Mouse (Mus musculus): ENCODE data around the gene Mroh3.

Gene Mroh3

GRCm38 (mm10) chr1:136212803-136213202, at the start of gene Mroh3:
Gene Mroh3, minus strand, starts transcription at chr1:136212828.
- peak in 1 of 2 experiments; percentile 20 for DNase-seq

GRCm38 (mm10) chr1:136260635-136261238, 48.1 kb upstream of the Mroh3 start, which contains the start of gene Gpr25:
Gene Gpr25, minus strand, starts transcription at chr1:136260873.
- DNase-seq, result no peak

GRCm38 (mm10) chr1:136259893-136260634, 47.4 kb upstream of the Mroh3 start:
- peak; percentile 85 to 94 for DNase-seq

GRCm38 (mm10) chr1:136259543-136259892, 46.9 kb upstream of the Mroh3 start:
- no peak for DNase-seq

GRCm38 (mm10) chr1:136258495-136258894, 45.9 kb upstream of the Mroh3 start:
- no peak for DNase-seq

GRCm38 (mm10) chr1:136255657-136256056, 43.0 kb upstream of the Mroh3 start:
- no peak for DNase-seq

GRCm38 (mm10) chr1:136255174-136255573, 42.5 kb upstream of the Mroh3 start:
- no peak for DNase-seq

- no peak for DNase-seq
Measured at GRCm38 (mm10) chr1:136254503-136255065, 42.0 kb upstream of the Mroh3 start.

- DNase-seq, result no peak
Measured at GRCm38 (mm10) chr1:136253472-136253871, 40.8 kb upstream of the Mroh3 start.

- DNase-seq, result no peak
Measured at GRCm38 (mm10) chr1:136249662-136250061, 37.0 kb upstream of the Mroh3 start.

- no peak for DNase-seq
Measured at GRCm38 (mm10) chr1:136247393-136247792, 34.8 kb upstream of the Mroh3 start.

GRCm38 (mm10) chr1:136244469-136244868, 31.8 kb upstream of the Mroh3 start:
- no peak for DNase-seq

- DNase-seq, result no peak
Measured at GRCm38 (mm10) chr1:136241801-136242200, 29.2 kb upstream of the Mroh3 start.

- DNase-seq, result no peak
Measured at GRCm38 (mm10) chr1:136238495-136238894, 25.9 kb upstream of the Mroh3 start.

GRCm38 (mm10) chr1:136234595-136235092, 22.0 kb upstream of the Mroh3 start:
- DNase-seq, result no peak

- DNase-seq, result peak; percentile 26 to 30
Measured at GRCm38 (mm10) chr1:136233892-136234594, 21.4 kb upstream of the Mroh3 start, which contains the start of gene Inava. Gene Inava, minus strand, starts transcription at chr1:136234264.

GRCm38 (mm10) chr1:136232986-136233790, 20.6 kb upstream of the Mroh3 start:
- DNase-seq, result no peak

GRCm38 (mm10) chr1:136232285-136232926, 19.8 kb upstream of the Mroh3 start:
- DNase-seq, result no peak

GRCm38 (mm10) chr1:136231596-136231995, 19.0 kb upstream of the Mroh3 start:
- no peak for DNase-seq

- DNase-seq, result no peak
Measured at GRCm38 (mm10) chr1:136230201-136230600, 17.6 kb upstream of the Mroh3 start.

- DNase-seq, result no peak
Measured at GRCm38 (mm10) chr1:136229040-136229373, 16.4 kb upstream of the Mroh3 start.
